Mouse (Mus musculus): ENCODE measurements around the gene Slc37a3. TPM values are rescaled to one million over a fixed set of nuclear protein-coding genes. Genes with fewer than 3 reads are reported as not detected.

Slc37a3 gene
- polyA plus RNA-seq (2014; fragmentation: Nextera tagmentation; extraction: Ambion mirVana): 58.4 and 69.3 TPM in 2 replicates

DNA sequence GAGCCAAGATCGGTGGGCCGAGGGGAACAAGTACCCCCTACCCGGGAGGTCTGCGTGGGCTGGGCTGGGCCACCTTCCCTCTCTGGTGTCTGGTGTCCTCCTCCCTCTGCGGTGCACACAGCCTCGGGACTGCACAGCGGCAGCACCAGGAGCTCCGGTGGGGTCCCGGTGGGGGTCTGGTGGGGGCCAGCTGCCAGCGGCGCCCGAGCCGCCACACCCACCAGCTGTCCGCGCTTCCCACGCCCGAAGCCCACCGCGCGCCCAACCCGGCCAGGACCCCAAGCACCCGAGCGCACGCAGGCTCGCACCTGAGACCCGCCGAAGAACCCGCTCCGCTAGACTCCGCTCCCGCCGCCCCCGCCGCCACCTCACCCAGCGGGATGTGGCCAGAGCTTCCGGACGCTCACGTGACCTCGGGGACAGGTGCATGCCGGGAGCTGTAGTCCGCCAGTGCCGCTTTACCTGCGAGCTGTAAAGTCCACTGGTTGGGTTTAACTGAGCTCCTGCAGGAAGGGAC is at the start of gene Slc37a3:
Gene Slc37a3 (minus strand): TSS at position 365 of the 517 bp plus-strand sequence.
- H3K4me2 ChIP-seq (ENCODE audit: low read length): peak within 1 kb of the TSS; percentile 73
- peak within 1 kb of the TSS; percentile 90 for H3K9ac ChIP-seq (replicated peaks; ENCODE audit: low read length)
- H3K27me3 ChIP-seq (ENCODE audit: control insufficient read depth, insufficient read depth, low read length): no peaks in the 10 kb centered on the region
- H3K4me3 ChIP-seq (replicated peaks; ENCODE audit: low read depth, low read length): peak within 1 kb of the TSS; percentile 97
- peak; percentile 93 for DNase-seq
- H3K9me3 ChIP-seq (ENCODE audit: control insufficient read depth, low read length): no peaks in the 10 kb centered on the region
- ATAC-seq (ENCODE audit: low FRiP score, low TSS enrichment): peak; percentile 95
- under 1% methylated on average over 43 of the region's 43 CpGs for WGBS
- peaks cover 14% of the 10 kb centered on the region for H3K4me1 ChIP-seq (ENCODE audit: control insufficient read depth, insufficient read depth, low read length)
- H3K36me3 ChIP-seq (ENCODE audit: control insufficient read depth, insufficient read depth, low read length): peaks cover 4% of the 10 kb centered on the region; the same call in 1 of the 2 replicates
- H3K27ac ChIP-seq (replicated peaks; ENCODE audit: low read depth, low read length): peak within 1 kb of the TSS; percentile 70

DNA sequence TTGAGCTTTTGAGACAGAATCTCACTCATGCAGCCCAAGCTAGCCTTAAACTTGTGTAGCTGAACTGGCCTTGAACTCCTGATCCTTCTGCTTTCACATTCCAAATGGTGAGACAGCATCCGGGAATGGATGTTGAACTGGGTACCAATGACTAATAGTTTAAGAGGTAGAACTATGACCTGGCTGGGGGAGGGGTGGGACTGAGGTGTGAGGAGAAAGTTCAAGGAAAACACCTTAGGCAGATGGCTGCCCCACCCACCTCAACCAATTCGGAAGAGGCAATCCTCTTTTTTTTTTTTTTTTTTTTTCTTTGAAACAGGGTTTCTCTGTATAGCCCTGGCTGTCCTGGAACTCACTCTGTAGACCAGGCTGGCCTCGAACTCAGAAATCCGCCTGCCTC is 49.2 kb upstream of the Slc37a3 start:
- Histone ChIP-seq H3K27ac (replicated peaks; ENCODE audit: low read depth, low read length) (no peak overlapping the region), H3K27me3 (ENCODE audit: control insufficient read depth, insufficient read depth, low read length) (no peaks in the 10 kb centered on the region), H3K9ac (replicated peaks; ENCODE audit: low read length) (no peak overlapping the region), H3K4me1 (ENCODE audit: control insufficient read depth, insufficient read depth, low read length) (no peaks in the 10 kb centered on the region), H3K9me3 (ENCODE audit: control insufficient read depth, low read length) (no peaks in the 10 kb centered on the region), H3K4me3 (replicated peaks; ENCODE audit: low read depth, low read length) (no peak overlapping the region), H3K4me2 (ENCODE audit: low read length) (no peak overlapping the region), H3K36me3 (ENCODE audit: control insufficient read depth, insufficient read depth, low read length) (no peaks in the 10 kb centered on the region)
- 90% methylated on average over 4 of the region's 4 CpGs for WGBS
- ATAC-seq (ENCODE audit: low FRiP score, low TSS enrichment): no peak
- DNase-seq: no peak

- 90% methylated on average over 2 of the region's 2 CpGs for WGBS
- ATAC-seq (ENCODE audit: low FRiP score, low TSS enrichment) (no peak), DNase-seq (no peak)
- Histone ChIP-seq H3K4me2 (ENCODE audit: low read length) (no peak overlapping the region), H3K4me3 (replicated peaks; ENCODE audit: low read depth, low read length) (no peak overlapping the region), H3K27ac (replicated peaks; ENCODE audit: low read depth, low read length) (no peak overlapping the region), H3K27me3 (ENCODE audit: control insufficient read depth, insufficient read depth, low read length) (no peaks in the 10 kb centered on the region), H3K36me3 (ENCODE audit: control insufficient read depth, insufficient read depth, low read length) (no peaks in the 10 kb centered on the region), H3K9me3 (ENCODE audit: control insufficient read depth, low read length) (no peaks in the 10 kb centered on the region), H3K4me1 (ENCODE audit: control insufficient read depth, insufficient read depth, low read length) (no peaks in the 10 kb centered on the region), H3K9ac (replicated peaks; ENCODE audit: low read length) (no peak overlapping the region)
Measured at GRCm38 (mm10) chr6:39425181-39425580, 47.7 kb upstream of the Slc37a3 start.

- H3K4me3 ChIP-seq (replicated peaks; ENCODE audit: low read depth, low read length): no peak overlapping the region
- no peak overlapping the region for H3K9ac ChIP-seq (replicated peaks; ENCODE audit: low read length)
- no peaks in the 10 kb centered on the region for H3K36me3 ChIP-seq (ENCODE audit: control insufficient read depth, insufficient read depth, low read length)
- no peak overlapping the region for H3K27ac ChIP-seq (replicated peaks; ENCODE audit: low read depth, low read length)
- DNase-seq: no peak
- no peak overlapping the region for H3K4me2 ChIP-seq (ENCODE audit: low read length)
- no peaks in the 10 kb centered on the region for H3K27me3 ChIP-seq (ENCODE audit: control insufficient read depth, insufficient read depth, low read length)
- ATAC-seq (ENCODE audit: low FRiP score, low TSS enrichment): no peak
- no peaks in the 10 kb centered on the region for H3K9me3 ChIP-seq (ENCODE audit: control insufficient read depth, low read length)
- 90% methylated on average over 7 of the region's 7 CpGs for WGBS
- H3K4me1 ChIP-seq (ENCODE audit: control insufficient read depth, insufficient read depth, low read length): no peaks in the 10 kb centered on the region
Measured at GRCm38 (mm10) chr6:39423686-39424085, 46.2 kb upstream of the Slc37a3 start.

GRCm38 (mm10) chr6:39423130-39423551 is 45.7 kb upstream of the Slc37a3 start:
- H3K4me2 ChIP-seq (ENCODE audit: low read length): no peak overlapping the region
- DNase-seq (no peak), ATAC-seq (ENCODE audit: low FRiP score, low TSS enrichment) (no peak)
- no peak overlapping the region for H3K27ac ChIP-seq (replicated peaks; ENCODE audit: low read depth, low read length)
- no peaks in the 10 kb centered on the region for H3K9me3 ChIP-seq (ENCODE audit: control insufficient read depth, low read length)
- peaks cover 4% of the 10 kb centered on the region; the same call in 1 of the 2 replicates for H3K4me1 ChIP-seq (ENCODE audit: control insufficient read depth, insufficient read depth, low read length)
- no peaks in the 10 kb centered on the region for H3K36me3 ChIP-seq (ENCODE audit: control insufficient read depth, insufficient read depth, low read length)
- no peak overlapping the region for H3K9ac ChIP-seq (replicated peaks; ENCODE audit: low read length)
- H3K4me3 ChIP-seq (replicated peaks; ENCODE audit: low read depth, low read length): no peak overlapping the region
- 67% methylated on average over 6 of the region's 6 CpGs for WGBS
- no peaks in the 10 kb centered on the region for H3K27me3 ChIP-seq (ENCODE audit: control insufficient read depth, insufficient read depth, low read length)

- H3K27ac ChIP-seq (replicated peaks; ENCODE audit: low read depth, low read length): peak overlapping the region; percentile 98
- no peaks in the 10 kb centered on the region for H3K36me3 ChIP-seq (ENCODE audit: control insufficient read depth, insufficient read depth, low read length)
- H3K9ac ChIP-seq (replicated peaks; ENCODE audit: low read length): no peak overlapping the region
- H3K4me3 ChIP-seq (replicated peaks; ENCODE audit: low read depth, low read length): peak overlapping the region; percentile 92
- WGBS: 45% methylated on average over 4 of the region's 4 CpGs
- ATAC-seq (ENCODE audit: low FRiP score, low TSS enrichment): no peak
- H3K27me3 ChIP-seq (ENCODE audit: control insufficient read depth, insufficient read depth, low read length): no peaks in the 10 kb centered on the region
- H3K4me2 ChIP-seq (ENCODE audit: low read length): peak overlapping the region; percentile 68
- peaks cover 10% of the 10 kb centered on the region; the same call in 1 of the 2 replicates for H3K4me1 ChIP-seq (ENCODE audit: control insufficient read depth, insufficient read depth, low read length)
- no peak for DNase-seq
- no peaks in the 10 kb centered on the region for H3K9me3 ChIP-seq (ENCODE audit: control insufficient read depth, low read length)
Measured at GRCm38 (mm10) chr6:39420867-39421266, 43.4 kb upstream of the Slc37a3 start.

DNA sequence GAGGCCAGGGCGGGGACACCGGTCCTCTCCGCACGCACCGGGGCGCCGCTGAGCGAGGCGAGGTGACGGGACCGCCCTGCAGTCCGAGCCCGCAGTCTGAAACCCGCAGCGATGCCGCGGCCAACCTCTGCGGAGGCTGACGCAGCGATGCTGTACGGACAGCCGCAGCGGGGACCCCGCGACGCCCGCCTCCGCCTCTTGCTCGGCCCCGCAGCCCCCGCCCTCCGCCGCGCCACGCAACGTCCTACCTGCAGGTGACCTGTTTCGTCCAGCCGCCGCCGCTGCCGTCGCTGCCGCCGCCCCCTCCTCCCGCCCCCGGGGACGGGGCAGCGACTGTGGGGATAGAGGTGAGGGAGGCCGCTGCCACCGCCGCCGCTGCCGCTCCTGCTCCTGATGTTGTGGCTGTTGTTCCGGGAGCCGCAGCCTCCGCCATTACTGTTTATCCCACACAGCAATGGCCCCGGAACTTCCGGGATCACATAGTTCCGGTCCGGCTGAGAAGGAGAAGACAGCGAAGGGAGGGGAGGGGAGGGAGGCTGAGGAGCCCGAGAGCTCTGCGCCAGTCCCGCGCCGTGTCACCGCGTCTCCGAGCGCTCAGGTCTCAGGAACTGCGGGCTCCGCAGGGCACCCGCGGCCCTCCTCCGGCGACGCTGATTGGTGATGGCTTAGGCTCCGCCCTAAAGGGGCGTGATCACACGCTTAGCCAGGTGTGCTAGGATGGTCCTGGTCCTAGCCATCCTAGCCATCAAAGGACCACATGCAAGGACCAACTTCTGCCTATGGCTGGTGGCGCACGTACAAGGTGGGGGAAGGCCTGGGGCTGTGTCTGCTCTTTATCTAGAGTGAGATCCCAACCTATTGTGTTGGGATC is 42.6 kb upstream of the Slc37a3 start, which contains the start of gene Mkrn1:
Gene Mkrn1 (minus strand): TSS at position 612 of the 871 bp plus-strand sequence.
- no peaks in the 10 kb centered on the region for H3K36me3 ChIP-seq (ENCODE audit: control insufficient read depth, insufficient read depth, low read length)
- H3K9ac ChIP-seq (replicated peaks; ENCODE audit: low read length): peak within 1 kb of the TSS; percentile 98
- peaks cover 10% of the 10 kb centered on the region; the same call in 1 of the 2 replicates for H3K4me1 ChIP-seq (ENCODE audit: control insufficient read depth, insufficient read depth, low read length)
- WGBS: under 1% methylated on average over 76 of the region's 82 CpGs
- peak within 1 kb of the TSS; percentile 98 for H3K27ac ChIP-seq (replicated peaks; ENCODE audit: low read depth, low read length)
- no peaks in the 10 kb centered on the region for H3K27me3 ChIP-seq (ENCODE audit: control insufficient read depth, insufficient read depth, low read length)
- ATAC-seq (ENCODE audit: low FRiP score, low TSS enrichment) (peak; percentile 96), DNase-seq (peak; percentile 96)
- peak within 1 kb of the TSS; percentile 92 for H3K4me3 ChIP-seq (replicated peaks; ENCODE audit: low read depth, low read length)
- H3K9me3 ChIP-seq (ENCODE audit: control insufficient read depth, low read length): no peaks in the 10 kb centered on the region
- peak within 1 kb of the TSS; percentile 68 for H3K4me2 ChIP-seq (ENCODE audit: low read length)

DNA sequence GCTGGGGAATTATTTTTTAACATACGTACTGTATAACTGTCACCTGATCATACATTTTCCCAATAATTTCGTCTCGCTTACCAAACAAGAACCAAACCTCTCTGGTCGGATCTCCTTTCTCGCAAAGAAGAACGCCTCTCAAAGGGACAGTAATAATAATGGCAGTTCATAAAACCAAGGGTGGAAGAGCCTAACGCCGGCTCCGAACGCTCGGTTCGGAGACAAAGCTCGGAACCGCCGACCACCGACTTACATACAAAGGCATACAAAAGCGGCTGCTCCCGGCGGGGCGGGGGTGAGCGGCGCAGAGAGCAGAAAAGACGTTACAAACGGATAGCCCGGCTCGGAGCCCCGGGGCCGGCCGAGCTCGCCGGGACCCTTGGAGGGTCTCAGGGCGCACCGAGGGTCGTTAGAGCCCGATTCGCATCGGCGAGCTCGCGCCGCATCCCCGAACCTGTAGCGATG is 41.9 kb upstream of the Slc37a3 start:
- peak overlapping the region; percentile 92 for H3K4me3 ChIP-seq (replicated peaks; ENCODE audit: low read depth, low read length)
- H3K27me3 ChIP-seq (ENCODE audit: control insufficient read depth, insufficient read depth, low read length): no peaks in the 10 kb centered on the region
- no peaks in the 10 kb centered on the region for H3K36me3 ChIP-seq (ENCODE audit: control insufficient read depth, insufficient read depth, low read length)
- peaks cover 10% of the 10 kb centered on the region; the same call in 1 of the 2 replicates for H3K4me1 ChIP-seq (ENCODE audit: control insufficient read depth, insufficient read depth, low read length)
- peak overlapping the region; percentile 68 for H3K4me2 ChIP-seq (ENCODE audit: low read length)
- H3K9me3 ChIP-seq (ENCODE audit: control insufficient read depth, low read length): no peaks in the 10 kb centered on the region
- H3K9ac ChIP-seq (replicated peaks; ENCODE audit: low read length): peak overlapping the region; percentile 98
- peak overlapping the region; percentile 98 for H3K27ac ChIP-seq (replicated peaks; ENCODE audit: low read depth, low read length)
- peak; percentile 79 for DNase-seq
- ATAC-seq (ENCODE audit: low FRiP score, low TSS enrichment): no peak
- WGBS: under 1% methylated on average over 43 of the region's 43 CpGs
